Mouse (Mus musculus) G1E (cell line): ENCODE data around the gene Sh2d6.

Experiments
- CTCF ChIP-seq: IDR thresholded peaks from 2 replicates; pipeline ENCODE4 v1.5.1; 2012; ENCODE audit warnings: low read depth, low read length, inconsistent platforms, mixed read lengths
- GATA1 ChIP-seq: IDR thresholded peaks from 2 replicates; pipeline ENCODE4 v1.6.1; 2012; ENCODE audit warnings: borderline replicate concordance, low read length, inconsistent platforms, mixed read lengths
- GATA2 ChIP-seq: IDR thresholded peaks from 2 replicates; pipeline ENCODE4 v1.6.1; 2012; ENCODE audit warnings: low read depth, low read length, inconsistent platforms, borderline replicate concordance
- POLR2AphosphoS5 ChIP-seq: IDR thresholded peaks from 2 replicates; pipeline ENCODE4 v1.6.1; 2012; ENCODE audit warnings: low read depth, low read length, inconsistent platforms; ENCODE audit not compliant: insufficient replicate concordance
- TAL1 ChIP-seq: conservative IDR thresholded peaks from 2 replicates; pipeline ENCODE4 v1.6.1; 2012; ENCODE audit warnings: low read depth, low read length, inconsistent platforms, mixed read lengths

DNA sequence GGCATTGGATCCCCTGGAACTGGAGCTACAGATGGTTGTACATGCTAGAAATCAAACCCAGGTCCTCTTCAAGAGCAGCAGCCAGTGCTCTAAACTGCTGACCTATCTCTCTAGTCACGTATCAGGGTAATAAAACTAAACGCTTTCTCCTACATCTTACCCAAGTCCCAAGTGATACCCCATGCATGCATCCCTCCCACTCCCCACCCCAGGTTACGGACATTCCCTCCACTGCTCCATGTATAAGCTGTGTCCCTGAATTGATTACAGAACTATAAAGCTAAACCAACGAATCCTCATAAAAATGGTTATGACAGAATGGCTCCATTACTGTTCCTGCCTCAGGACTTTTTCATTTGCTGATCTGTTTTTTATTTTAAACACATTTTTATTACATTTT lies 55.3 kb downstream of the Sh2d6 start:
- TF ChIP-seq TAL1 (no peak), CTCF (no peak), POLR2AphosphoS5 (no peak), GATA1 (no peak), GATA2 (no peak)
